Mouse (Mus musculus) adrenal gland, adult 2 months (tissue): Measurements from ENCODE around the gene Irf2bpl. TPM values are rescaled to one million over a fixed set of nuclear protein-coding genes. Genes with fewer than 3 reads are reported as not detected.

Source experiments
- DNase-seq: peaks from one replicate; pipeline ENCODE4 v3.0.0; 2021
- polyA plus RNA-seq: library from polyadenylated mRNA; depleted of rRNA; stranded (reverse); fragments of >200 nt; gene quantifications from 2 replicates; pipeline ENCODE4 v1.2.3, GENCODE M21; 2012
- total RNA-seq, 2 experiments: library from RNA; stranded (reverse); gene quantifications; 2 replicates each; pipeline ENCODE4 v1.2.3; 2021

The Irf2bpl gene
- total and polyA plus RNA-seq, 3 experiments, result 51.1 to 122 (median 79.5) TPM

- peak; percentile 67 for DNase-seq
Measured at GRCm38 (mm10) chr12:86899461-86900179, 15.0 kb upstream of the Irf2bpl start.

GRCm38 (mm10) chr12:86898448-86898847, 13.8 kb upstream of the Irf2bpl start:
- DNase-seq, result no peak

GRCm38 (mm10) chr12:86897769-86898273, 13.2 kb upstream of the Irf2bpl start:
- DNase-seq, result no peak

- peak; percentile 80 for DNase-seq
Measured at GRCm38 (mm10) chr12:86896921-86897512, 12.4 kb upstream of the Irf2bpl start.

- peak; percentile 50 for DNase-seq
Measured at GRCm38 (mm10) chr12:86896441-86896890, 11.9 kb upstream of the Irf2bpl start.

GRCm38 (mm10) chr12:86895703-86896409, 11.3 kb upstream of the Irf2bpl start:
- no peak for DNase-seq

GRCm38 (mm10) chr12:86894841-86895428, 10.3 kb upstream of the Irf2bpl start:
- no peak for DNase-seq

- DNase-seq, result peak; percentile 98
Measured at GRCm38 (mm10) chr12:86894184-86894839, 9.7 kb upstream of the Irf2bpl start.

GRCm38 (mm10) chr12:86893326-86894183, 9.0 kb upstream of the Irf2bpl start:
- DNase-seq, result peak; percentile 54

GRCm38 (mm10) chr12:86892711-86893311, 8.2 kb upstream of the Irf2bpl start:
- DNase-seq, result peak; percentile 57

- peak; percentile 93 for DNase-seq
Measured at GRCm38 (mm10) chr12:86891786-86892702, 7.4 kb upstream of the Irf2bpl start.

- no peak for DNase-seq
Measured at GRCm38 (mm10) chr12:86891454-86891785, 6.8 kb upstream of the Irf2bpl start.

GRCm38 (mm10) chr12:86890796-86891301, 6.3 kb upstream of the Irf2bpl start:
- no peak for DNase-seq

- no peak for DNase-seq
Measured at GRCm38 (mm10) chr12:86890091-86890720, 5.6 kb upstream of the Irf2bpl start.

- peak; percentile 59 for DNase-seq
Measured at GRCm38 (mm10) chr12:86889103-86889644, 4.6 kb upstream of the Irf2bpl start.

- DNase-seq, result peak; percentile 92
Measured at GRCm38 (mm10) chr12:86888130-86889069, 3.8 kb upstream of the Irf2bpl start.
